Mouse (Mus musculus) lung, embryonic 14.5 days (tissue): ENCODE results near the gene Xbp1. TPM values are rescaled to one million over a fixed set of nuclear protein-coding genes. Genes with fewer than 3 reads are reported as not detected.
A peak's percentile ranks its signal among the peaks of the same experiment; 100 is the strongest.
"Not testable (repeated sequence)": the region's sequence is repeated elsewhere in the genome, so short reads cannot be mapped to it uniquely, and the experiment has no call there.

Source experiments
- ATAC-seq: fragments of 200-750 bp; cut with Nextera tagmentation; 2 replicates; pipeline ENCODE4 v1.8.0; 2017; ENCODE audit warnings: mild to moderate bottlenecking, moderate TSS enrichment, moderate library complexity; ENCODE audit not compliant: insufficient read depth
- DNase-seq: peaks from one replicate; pipeline ENCODE4 v3.0.0-alpha.2; 2015
- H3K27ac ChIP-seq: fragments of 300-500 bp; sonication (generic); 2 replicates; pipeline ENCODE4 v1.5.1; 2014; ENCODE audit warnings: low read depth, mild to moderate bottlenecking, moderate library complexity
- H3K27me3 ChIP-seq: fragments of 300-500 bp; sonication (generic); 2 replicates; pipeline ENCODE4 v1.6.1; 2014; ENCODE audit warnings: low read length, control low read depth; ENCODE audit not compliant: insufficient read depth
- H3K36me3 ChIP-seq: fragments of 300-500 bp; sonication (generic); 2 replicates; pipeline ENCODE4 v1.6.1; 2014; ENCODE audit warnings: control low read depth; ENCODE audit not compliant: insufficient read depth
- H3K4me1 ChIP-seq: fragments of 300-500 bp; sonication (generic); 2 replicates; pipeline ENCODE4 v1.6.1; 2014; ENCODE audit warnings: antibody characterized with exemption, control low read depth; ENCODE audit not compliant: insufficient read depth
- H3K4me2 ChIP-seq: fragments of 300-500 bp; sonication (generic); 2 replicates; pipeline ENCODE4 v1.6.1; 2014; ENCODE audit warnings: mild to moderate bottlenecking
- H3K4me3 ChIP-seq: fragments of 300-500 bp; sonication (generic); 2 replicates; pipeline ENCODE4 v1.5.1; 2014; ENCODE audit warnings: low read depth, low read length
- H3K9ac ChIP-seq: fragments of 300-500 bp; sonication (generic); 2 replicates; pipeline ENCODE4 v1.6.1; 2014
- H3K9me3 ChIP-seq: fragments of 300-500 bp; sonication (generic); 2 replicates; pipeline ENCODE4 v1.6.1; 2016; ENCODE audit warnings: low read depth, low read length, control low read depth
- CTCF ChIP-seq: IDR thresholded peaks from 2 replicates; pipeline ENCODE4 v1.5.1; 2016; ENCODE audit warnings: antibody characterized with exemption, low read depth
- WGBS: fragments of 180-500 bp; shearing (Covaris S2); extraction: QIAGEN DNeasy Blood & Tissue Kit; methylation state at CpG from one replicate; pipeline ENCODE4 v1.1.7; 2014; 5-methylcytosine and 5-hydroxymethylcytosine counted together
- polyA plus RNA-seq: library from polyadenylated mRNA; unstranded; fragments of >200 nt; fragmentation: Nextera tagmentation; extraction: Ambion mirVana; gene quantifications from 2 replicates; pipeline ENCODE4 v1.2.1, GENCODE M21; 2014

Xbp1 gene
- 180 and 193 TPM in 2 replicates for polyA plus RNA-seq

GRCm38 (mm10) chr11:5520412-5521265, at the start of gene Xbp1:
Xbp1 (plus strand) TSS chr11:5520659.
- Histone ChIP-seq H3K9me3 (no peaks in the 10 kb centered on the region), H3K4me3 (peak within 1 kb of the TSS; percentile 98), H3K27me3 (no peaks in the 10 kb centered on the region), H3K4me2 (peak within 1 kb of the TSS; percentile 77), H3K36me3 (peaks cover 34% of the 10 kb centered on the region), H3K27ac (peak within 1 kb of the TSS; percentile 97), H3K4me1 (no peaks in the 10 kb centered on the region), H3K9ac (peak within 1 kb of the TSS; percentile 100)
- DNase-seq (peak; percentile 98), ATAC-seq (peak; percentile 98)
- no peak for TF ChIP-seq CTCF
- under 1% methylated on average over 72 of the region's 72 CpGs for WGBS

GRCm38 (mm10) chr11:5474130-5474529, 46.3 kb upstream of the Xbp1 start:
- WGBS, result 14% methylated on average over 5 of the region's 5 CpGs
- H3K36me3 ChIP-seq, result no peaks in the 10 kb centered on the region
- no peak overlapping the region for H3K9ac ChIP-seq
- peak; percentile 35; the same call in 1 of the 2 replicates for ATAC-seq
- no peak overlapping the region for H3K27ac ChIP-seq
- H3K9me3 ChIP-seq, result no peaks in the 10 kb centered on the region
- TF ChIP-seq CTCF, result peak; percentile 87
- no peak overlapping the region for H3K4me3 ChIP-seq
- peak; percentile 95 for DNase-seq
- no peaks in the 10 kb centered on the region for H3K4me1 ChIP-seq
- no peak overlapping the region for H3K4me2 ChIP-seq
- H3K27me3 ChIP-seq, result no peaks in the 10 kb centered on the region

- not testable (repeated sequence) for H3K36me3 ChIP-seq, H3K9ac ChIP-seq, DNase-seq, H3K4me1 ChIP-seq, H3K4me3 ChIP-seq, ATAC-seq, H3K27ac ChIP-seq, H3K4me2 ChIP-seq, H3K9me3 ChIP-seq, H3K27me3 ChIP-seq
- WGBS, result 90% methylated on average over 2 of the region's 2 CpGs
These were observed 44.8 kb upstream of the Xbp1 start for GRCm38 (mm10) chr11:5475556-5476118.

- no peak overlapping the region for H3K4me3 ChIP-seq
- ATAC-seq (no peak), DNase-seq (no peak)
- no peaks in the 10 kb centered on the region for H3K27me3 ChIP-seq
- 88% methylated on average over 4 of the region's 4 CpGs for WGBS
- no peaks in the 10 kb centered on the region for H3K36me3 ChIP-seq
- no peak overlapping the region for H3K9ac ChIP-seq
- TF ChIP-seq CTCF, result no peak
- H3K4me1 ChIP-seq, result no peaks in the 10 kb centered on the region
- H3K27ac ChIP-seq, result no peak overlapping the region
- no peak overlapping the region for H3K4me2 ChIP-seq
- no peaks in the 10 kb centered on the region for H3K9me3 ChIP-seq
These were observed 43.7 kb upstream of the Xbp1 start for GRCm38 (mm10) chr11:5476806-5477205.

GRCm38 (mm10) chr11:5478193-5478592, 42.3 kb upstream of the Xbp1 start:
- DNase-seq (no peak), ATAC-seq (no peak)
- Histone ChIP-seq H3K4me1 (no peaks in the 10 kb centered on the region), H3K9ac (no peak overlapping the region), H3K4me2 (no peak overlapping the region), H3K27ac (no peak overlapping the region), H3K9me3 (no peaks in the 10 kb centered on the region), H3K27me3 (no peaks in the 10 kb centered on the region), H3K4me3 (no peak overlapping the region), H3K36me3 (no peaks in the 10 kb centered on the region)
- WGBS, result 71% methylated on average over 7 of the region's 7 CpGs
- no peak for TF ChIP-seq CTCF

GRCm38 (mm10) chr11:5478831-5479230, 41.6 kb upstream of the Xbp1 start:
- no peak for DNase-seq
- no peak overlapping the region for H3K9ac ChIP-seq
- TF ChIP-seq CTCF, result no peak
- no peaks in the 10 kb centered on the region for H3K9me3 ChIP-seq
- no peaks in the 10 kb centered on the region for H3K36me3 ChIP-seq
- no peak overlapping the region for H3K4me2 ChIP-seq
- no peak for ATAC-seq
- H3K4me3 ChIP-seq, result no peak overlapping the region
- no peak overlapping the region for H3K27ac ChIP-seq
- H3K4me1 ChIP-seq, result no peaks in the 10 kb centered on the region
- 76% methylated on average over 3 of the region's 3 CpGs for WGBS
- no peaks in the 10 kb centered on the region for H3K27me3 ChIP-seq

- Histone ChIP-seq H3K9ac (no peak overlapping the region), H3K36me3 (no peaks in the 10 kb centered on the region), H3K27me3 (no peaks in the 10 kb centered on the region), H3K27ac (no peak overlapping the region), H3K4me1 (no peaks in the 10 kb centered on the region), H3K9me3 (no peaks in the 10 kb centered on the region), H3K4me3 (no peak overlapping the region), H3K4me2 (no peak overlapping the region)
- no peak for TF ChIP-seq CTCF
- DNase-seq (no peak), ATAC-seq (no peak)
- 81% methylated on average over 13 of the region's 13 CpGs for WGBS
These were observed 37.9 kb upstream of the Xbp1 start for GRCm38 (mm10) chr11:5482581-5482980.
